Mouse (Mus musculus): ENCODE measurements around the gene Vmn2r77.

DNA sequence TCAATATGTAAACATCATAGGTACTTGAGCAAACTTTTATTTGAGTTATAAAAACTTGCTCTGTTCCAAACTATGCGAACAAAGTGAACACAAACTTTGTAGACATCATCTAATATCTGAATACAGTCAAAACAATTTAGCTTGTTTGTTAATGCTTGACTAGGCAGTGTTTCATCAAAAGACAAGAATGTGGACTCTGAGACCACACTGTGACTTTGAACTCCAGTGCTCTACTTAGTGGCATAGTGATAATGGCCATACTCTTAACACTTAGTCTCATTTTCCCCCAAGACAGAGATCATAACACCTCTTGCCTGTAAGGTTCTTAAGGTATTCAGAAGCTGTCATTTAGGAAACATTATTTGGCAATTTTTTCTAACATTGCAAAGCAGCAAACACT lies 34.1 kb upstream of the Vmn2r77 start:
- TF ChIP-seq CTCF (IDR thresholded peaks at IDR 0.05; ENCODE audit: extremely low read depth, insufficient read depth, low read length) (no peak), POLR2A (IDR thresholded peaks at IDR 0.05; ENCODE audit: extremely low read depth, insufficient read depth, low read length) (no peak)

Data from cortical plate, adult 2 months (tissue).